Mouse (Mus musculus) megakaryocyte, embryonic 14.5 days (primary cell): ENCODE results near the gene Olfr102. TPM values are rescaled to one million over a fixed set of nuclear protein-coding genes. Genes with fewer than 3 reads are reported as not detected.
A peak's percentile ranks its signal among the peaks of the same experiment; 100 is the strongest.

Experiments used
- H3K27me3 ChIP-seq: replicated peaks from 2 replicates; pipeline ENCODE3; 2012; ENCODE audit warnings: inconsistent platforms
- H3K36me3 ChIP-seq: replicated peaks from 2 replicates; pipeline ENCODE3; 2012; ENCODE audit warnings: low read length, inconsistent platforms, mixed read lengths
- H3K4me1 ChIP-seq: 2 replicates; pipeline ENCODE4 v1.6.1; 2012; ENCODE audit warnings: inconsistent platforms
- H3K4me3 ChIP-seq: replicated peaks from 2 replicates; pipeline ENCODE3; 2012; ENCODE audit warnings: moderate library complexity, mild to moderate bottlenecking, inconsistent platforms
- H3K9me3 ChIP-seq: 2 replicates; pipeline ENCODE4 v1.6.1; 2012; ENCODE audit warnings: inconsistent platforms
- FLI1 ChIP-seq: IDR thresholded peaks from 2 replicates; pipeline ENCODE4 v1.6.1; 2012; ENCODE audit warnings: low read length, inconsistent platforms, mixed read lengths
- GATA1 ChIP-seq: IDR thresholded peaks from 3 replicates; pipeline ENCODE4 v1.6.1; 2012; ENCODE audit warnings: mixed read lengths, low read length, inconsistent platforms, borderline replicate concordance
- polyA plus RNA-seq: library from polyadenylated mRNA; stranded (reverse); fragments of >175 nt; gene quantifications from 2 replicates; pipeline ENCODE4 v1.2.3, GENCODE M21; 2012; ENCODE audit warnings: low replicate concordance; ENCODE audit not compliant: insufficient read depth

The Olfr102 gene
- polyA plus RNA-seq, 1 experiment = not detected

GRCm38 (mm10) chr17:37270702-37271092, 46.2 kb downstream of the Olfr102 start:
- Histone ChIP-seq H3K4me1 (peaks cover 25% of the 10 kb centered on the region), H3K27me3 (no peaks in the 10 kb centered on the region), H3K36me3 (peaks cover 5% of the 10 kb centered on the region), H3K4me3 (peak overlapping the region; percentile 95), H3K9me3 (no peaks in the 10 kb centered on the region)
- no peak for TF ChIP-seq GATA1
- TF ChIP-seq FLI1 = no peak

DNA sequence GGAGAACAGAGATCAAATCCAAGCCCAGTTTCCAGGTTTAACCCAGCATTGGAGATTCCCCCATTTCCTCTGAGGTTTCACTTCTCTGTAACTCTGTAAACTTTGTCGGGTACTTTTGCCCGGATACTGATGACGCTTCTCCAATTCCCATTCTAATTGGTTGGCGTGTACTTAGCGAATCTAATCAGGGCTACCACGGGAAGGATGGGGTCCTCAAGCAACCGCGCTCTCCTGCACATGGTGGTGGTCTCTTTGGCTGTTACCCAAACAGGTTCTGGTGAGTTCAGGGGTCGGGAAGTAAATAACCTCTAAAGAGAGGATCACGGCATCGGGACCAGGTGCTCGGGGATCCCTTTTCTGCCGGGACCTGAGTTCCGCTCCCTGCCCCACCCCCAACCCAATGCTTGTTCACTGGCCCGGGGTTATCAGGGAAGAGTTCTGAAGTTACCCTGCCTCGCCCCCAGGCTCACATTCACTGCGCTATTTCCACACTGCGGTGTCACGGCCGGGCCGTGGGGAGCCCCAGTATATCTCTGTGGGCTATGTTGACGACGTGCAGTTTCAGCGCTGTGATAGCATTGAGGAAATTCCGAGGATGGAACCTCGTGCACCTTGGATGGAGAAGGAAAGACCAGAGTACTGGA, 46.7 kb downstream of the Olfr102 start, which contains the start of gene H2-M3:
Gene H2-M3 (plus strand): TSS at position 163 of the 644 bp plus-strand sequence.
- no peaks in the 10 kb centered on the region for H3K9me3 ChIP-seq
- no peaks in the 10 kb centered on the region for H3K27me3 ChIP-seq
- peaks cover 25% of the 10 kb centered on the region for H3K4me1 ChIP-seq
- peak within 1 kb of the TSS; percentile 95 for H3K4me3 ChIP-seq
- TF ChIP-seq GATA1 (no peak), FLI1 (no peak)
- H3K36me3 ChIP-seq = peaks cover 5% of the 10 kb centered on the region

DNA sequence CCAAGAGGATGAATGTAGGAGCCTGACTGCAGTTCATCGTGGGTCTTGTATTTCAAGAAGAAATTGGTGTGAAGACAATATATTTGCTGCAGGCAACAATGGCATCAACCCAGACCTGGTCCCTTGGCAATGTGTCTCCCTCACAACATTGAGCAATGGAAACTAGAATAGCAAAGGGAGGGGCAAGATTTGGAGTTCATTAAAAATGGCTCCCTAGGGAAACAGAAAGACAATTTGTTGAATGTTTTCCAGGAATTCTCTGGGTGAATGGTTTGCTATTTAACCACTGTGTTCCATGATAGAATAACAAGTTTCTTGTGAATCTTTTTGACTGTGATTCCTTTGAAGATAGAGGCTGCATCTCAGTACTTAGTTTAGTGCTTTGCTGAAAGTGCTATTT, 53.2 kb downstream of the Olfr102 start, which contains the start of gene Olfr98:
Gene Olfr98 (minus strand): TSS at position 124 of the 400 bp plus-strand sequence.
- H3K9me3 ChIP-seq = no peaks in the 10 kb centered on the region
- H3K4me1 ChIP-seq = no peaks in the 10 kb centered on the region
- H3K27me3 ChIP-seq = no peaks in the 10 kb centered on the region
- TF ChIP-seq GATA1 = no peak
- no peak for TF ChIP-seq FLI1
- no peak within 1 kb of the TSS for H3K4me3 ChIP-seq
- H3K36me3 ChIP-seq = no peaks in the 10 kb centered on the region

Other genes with a start within 250 kb of the Olfr102 start
- not detected in 2 replicates for gene Olfr90, start 228.6 kb downstream of the Olfr102 start, polyA plus RNA-seq
- not detected in 2 replicates for gene Olfr91, start 218.8 kb downstream of the Olfr102 start, polyA plus RNA-seq
- gene Olfr92, start 197.0 kb downstream of the Olfr102 start, polyA plus RNA-seq = not detected in 2 replicates
- gene Olfr93, start 155.6 kb downstream of the Olfr102 start, polyA plus RNA-seq = not detected in 2 replicates
- gene Ubd, start 123.2 kb downstream of the Olfr102 start, polyA plus RNA-seq = not detected in 2 replicates
- not detected in 2 replicates for gene Olfr94, start 116.1 kb downstream of the Olfr102 start, polyA plus RNA-seq
- gene Olfr95, start 103.9 kb downstream of the Olfr102 start, polyA plus RNA-seq = not detected in 2 replicates
- gene Olfr96, start 96.9 kb downstream of the Olfr102 start, polyA plus RNA-seq = not detected in 2 replicates
- gene Olfr97, start 79.7 kb downstream of the Olfr102 start, polyA plus RNA-seq = not detected in 2 replicates
- gene Olfr98, start 53.3 kb downstream of the Olfr102 start, polyA plus RNA-seq = not detected in 2 replicates
- 0.82 TPM in 1 of 2 replicates, not detected in the other for gene H2-M3, start 46.8 kb downstream of the Olfr102 start, polyA plus RNA-seq
- not detected in 2 replicates for gene Olfr99, start 33.6 kb downstream of the Olfr102 start, polyA plus RNA-seq
- gene Olfr101, start 12.7 kb downstream of the Olfr102 start, polyA plus RNA-seq = not detected in 2 replicates
- gene Olfr103, start 22.6 kb upstream of the Olfr102 start, polyA plus RNA-seq = not detected in 2 replicates
- 0.86 TPM in 1 of 2 replicates, not detected in the other for gene Olfr104-ps, start 42.5 kb upstream of the Olfr102 start, polyA plus RNA-seq
- gene Olfr105-ps, start 62.0 kb upstream of the Olfr102 start, polyA plus RNA-seq = not detected in 2 replicates
- gene Olfr106-ps, start 73.3 kb upstream of the Olfr102 start, polyA plus RNA-seq = not detected in 2 replicates
- not detected in 2 replicates for gene Olfr107, start 82.2 kb upstream of the Olfr102 start, polyA plus RNA-seq
- gene Olfr108, start 128.4 kb upstream of the Olfr102 start, polyA plus RNA-seq = not detected in 2 replicates
- not detected in 2 replicates for gene Olfr109, start 141.9 kb upstream of the Olfr102 start, polyA plus RNA-seq
- 0.08 TPM in 1 of 2 replicates, not detected in the other for gene H2-M2, start 166.5 kb upstream of the Olfr102 start, polyA plus RNA-seq
- gene Olfr110, start 175.4 kb upstream of the Olfr102 start, polyA plus RNA-seq = not detected in 2 replicates
- not detected in 2 replicates for gene Olfr111, start 191.0 kb upstream of the Olfr102 start, polyA plus RNA-seq